Mouse (Mus musculus): ENCODE measurements at regions not wholly inside any gene's neighbourhood (a gene's known extent, or its start where the extent isn't known, plus 50 kb on each side); places are given as distances from the start of the nearest gene placed in this dataset.

- TF ChIP-seq GATA1 (IDR thresholded peaks at IDR 0.05; ENCODE audit: borderline replicate concordance, low read length) = no peak
- TF ChIP-seq FLI1 (IDR thresholded peaks at IDR 0.05; ENCODE audit: low read length) = no peak
Measured at GRCm38 (mm10) chr2:84249871-84250270, 175.3 kb downstream of the Calcrl start.

Data from megakaryocyte, embryonic 14.5 days (primary cell).